Mouse (Mus musculus) heart, adult 2 months (tissue): ENCODE data around the gene Pafah2. TPM values are rescaled to one million over a fixed set of nuclear protein-coding genes. Genes with fewer than 3 reads are reported as not detected.

ENCODE experiments used
- DNase-seq, 2 experiments: peaks; one replicate each; pipeline ENCODE4 v3.0.0; 2021
- H3K27ac ChIP-seq: fragments of 200-600 bp; 2 replicates; pipeline ENCODE4 v1.8.1; 2022
- H3K27me3 ChIP-seq: fragments of 200-500 bp; 2 replicates; pipeline ENCODE4 v1.6.1; 2012; ENCODE audit warnings: mild to moderate bottlenecking, low read length, inconsistent platforms, mixed read lengths; ENCODE audit not compliant: control insufficient read depth, insufficient read depth
- H3K36me3 ChIP-seq: fragments of 200-500 bp; 2 replicates; pipeline ENCODE4 v1.6.1; 2012; ENCODE audit warnings: low read length, inconsistent platforms; ENCODE audit not compliant: control insufficient read depth, insufficient read depth
- H3K4me1 ChIP-seq: fragments of 200-500 bp; 2 replicates; pipeline ENCODE4 v1.6.1; 2011; ENCODE audit warnings: low read length; ENCODE audit not compliant: control insufficient read depth, insufficient read depth
- H3K4me3 ChIP-seq: fragments of 200-600 bp; 2 replicates; pipeline ENCODE4 v1.8.1; 2022
- H3K79me2 ChIP-seq: fragments of 200-500 bp; replicated peaks from 2 replicates; pipeline ENCODE4 v1.6.1; 2012; ENCODE audit warnings: mild to moderate bottlenecking, inconsistent platforms, low read length, moderate library complexity, mixed read lengths; ENCODE audit not compliant: control insufficient read depth, insufficient read depth
- H3K9ac ChIP-seq: fragments of 200-500 bp; 2 replicates; pipeline ENCODE4 v1.6.1; 2012; ENCODE audit warnings: low read depth, mild to moderate bottlenecking, control low read depth, inconsistent platforms, low read length, mixed read lengths
- CTCF ChIP-seq: fragments of 200-600 bp; IDR thresholded peaks from 2 replicates; pipeline ENCODE4 v1.8.1; 2022; ENCODE audit warnings: antibody characterized with exemption, mild to moderate bottlenecking, moderate library complexity
- EP300 ChIP-seq: fragments of 200-500 bp; IDR thresholded peaks from 2 replicates; pipeline ENCODE4 v1.6.1; 2011; ENCODE audit warnings: low read depth, low read length, control low read depth; ENCODE audit not compliant: insufficient read depth
- POLR2A ChIP-seq: fragments of 200-500 bp; IDR thresholded peaks from 2 replicates; pipeline ENCODE4 v1.6.1; 2011; ENCODE audit warnings: mild to moderate bottlenecking, low read depth, low read length, control low read depth; ENCODE audit not compliant: insufficient read depth
- WGBS: fragments of 180-500 bp; shearing (Covaris S2); methylation state at CpG from one replicate; pipeline ENCODE4 v1.1.7; 2018; 5-methylcytosine and 5-hydroxymethylcytosine counted together
- intact Hi-C: fragments of 180-260 bp; cut with DNase I; formaldehyde crosslinking; loops from one replicate; pipeline ENCODE4 v1.15.1; 2025
- polyA plus RNA-seq: library from polyadenylated mRNA; depleted of rRNA; stranded (reverse); fragments of >200 nt; gene quantifications from 2 replicates; pipeline ENCODE4 v1.2.3, GENCODE M21; 2012
- total RNA-seq, 2 experiments: library from RNA; stranded (reverse); gene quantifications; 2 replicates each; pipeline ENCODE4 v1.2.3; 2021

The Pafah2 gene
- total and polyA plus RNA-seq, 3 experiments, result 6.4 to 11.7 (median 11.0) TPM

DNA sequence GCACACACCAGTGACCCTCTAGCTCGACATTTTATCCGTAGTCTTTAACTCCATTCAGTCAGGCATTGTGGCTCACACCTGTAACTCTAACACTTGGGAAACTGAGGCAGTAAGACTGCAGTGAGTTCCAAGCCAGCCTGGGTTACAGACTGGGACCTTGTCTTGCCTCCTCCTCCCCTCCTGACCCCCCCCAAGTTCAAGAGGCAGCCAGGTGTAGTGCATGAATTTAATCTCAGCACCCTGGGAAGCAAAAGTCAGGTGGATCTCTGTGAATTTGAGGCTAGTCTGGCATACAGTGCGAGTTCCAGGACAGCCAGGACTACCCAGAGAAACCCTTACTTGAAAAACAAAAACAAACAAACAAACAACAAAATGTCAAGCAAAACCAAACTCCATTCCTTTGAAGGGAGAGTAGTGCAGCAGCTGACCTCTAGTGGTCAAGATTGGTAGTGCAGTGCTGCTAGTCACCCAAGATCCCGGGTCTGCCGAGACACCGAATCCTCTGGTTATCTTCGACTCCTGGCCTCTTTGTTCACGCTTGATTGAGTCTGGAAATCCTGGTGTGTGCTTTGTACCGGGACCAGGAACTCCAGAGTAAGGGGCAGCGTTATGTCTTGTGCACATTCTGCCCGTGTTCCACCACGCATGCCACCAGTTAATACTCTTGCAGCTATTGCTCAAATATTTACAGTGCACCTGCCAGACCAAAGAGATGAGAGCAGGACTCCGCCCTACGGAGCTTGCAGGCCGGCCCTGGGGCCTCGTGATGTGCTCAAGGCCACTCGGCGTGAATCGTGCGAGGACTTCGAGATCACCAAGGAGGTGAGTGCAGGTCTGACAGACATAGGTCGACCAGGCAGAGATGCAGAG, 39.3 kb upstream of the Pafah2 start:
- TF ChIP-seq EP300 (peak; percentile 42; the same call in 1 of the 2 replicates), POLR2A (no peak), CTCF (peak; percentile 100)
- Histone ChIP-seq H3K4me3 (no peak overlapping the region), H3K4me1 (peaks cover 9% of the 10 kb centered on the region), H3K9ac (no peak overlapping the region), H3K27me3 (no peaks in the 10 kb centered on the region), H3K36me3 (no peaks in the 10 kb centered on the region), H3K27ac (peak overlapping the region; percentile 47), H3K79me2 (no peaks in the 10 kb centered on the region)
- peak; percentile 69 to 81 for DNase-seq
- WGBS, result 23% methylated on average over 22 of the region's 22 CpGs
- intact Hi-C loops, result loop anchor here (1.0 to 5.0 kb wide), 3 partner anchors 42 to 95 kb away; partner anchors contain the start of gene Trim63

- 50% methylated on average over 17 of the region's 17 CpGs for WGBS
- H3K9ac ChIP-seq, result no peak overlapping the region
- peaks cover 9% of the 10 kb centered on the region for H3K4me1 ChIP-seq
- H3K4me3 ChIP-seq, result no peak overlapping the region
- TF ChIP-seq POLR2A (no peak), CTCF (no peak), EP300 (no peak)
- no peak for DNase-seq
- intact Hi-C loops, result loop anchor here (2.0 to 5.0 kb wide), 2 partner anchors 65 to 95 kb away; no protein-coding TSS in a partner anchor
- H3K36me3 ChIP-seq, result no peaks in the 10 kb centered on the region
- H3K27me3 ChIP-seq, result no peaks in the 10 kb centered on the region
- H3K79me2 ChIP-seq, result no peaks in the 10 kb centered on the region
- H3K27ac ChIP-seq, result no peak overlapping the region
Measured at GRCm38 (mm10) chr4:134357461-134357771, 38.7 kb upstream of the Pafah2 start.

DNA sequence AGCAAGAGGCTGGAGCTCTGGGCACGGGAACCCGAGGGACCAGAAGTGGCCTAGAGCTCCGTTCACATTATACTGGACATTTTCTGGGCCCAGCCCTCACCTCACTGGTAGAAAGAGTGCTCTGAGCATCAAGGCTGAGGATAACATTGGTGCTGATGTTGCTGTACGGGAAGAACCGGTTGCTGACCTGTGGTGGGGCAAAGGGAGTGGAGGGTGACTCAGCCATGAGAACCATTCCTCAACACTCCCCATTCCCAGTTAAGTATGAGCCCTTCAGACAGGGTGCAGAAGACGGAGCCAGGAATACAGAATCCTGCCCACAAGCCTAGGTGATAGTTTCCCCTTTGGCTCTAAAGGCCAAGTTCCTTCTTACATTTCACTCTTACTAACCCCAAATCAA, 36.5 kb upstream of the Pafah2 start:
- peaks cover 9% of the 10 kb centered on the region for H3K4me1 ChIP-seq
- DNase-seq, result no peak
- no peaks in the 10 kb centered on the region for H3K27me3 ChIP-seq
- intact Hi-C loops, result loop anchor here (5.0 kb wide), 1 partner anchor 97 kb away; no protein-coding TSS in a partner anchor
- H3K4me3 ChIP-seq, result no peak overlapping the region
- no peaks in the 10 kb centered on the region for H3K79me2 ChIP-seq
- H3K36me3 ChIP-seq, result no peaks in the 10 kb centered on the region
- TF ChIP-seq CTCF, result no peak
- TF ChIP-seq EP300, result no peak
- no peak for TF ChIP-seq POLR2A
- 87% methylated on average over 6 of the region's 6 CpGs for WGBS
- H3K9ac ChIP-seq, result no peak overlapping the region
- no peak overlapping the region for H3K27ac ChIP-seq

DNA sequence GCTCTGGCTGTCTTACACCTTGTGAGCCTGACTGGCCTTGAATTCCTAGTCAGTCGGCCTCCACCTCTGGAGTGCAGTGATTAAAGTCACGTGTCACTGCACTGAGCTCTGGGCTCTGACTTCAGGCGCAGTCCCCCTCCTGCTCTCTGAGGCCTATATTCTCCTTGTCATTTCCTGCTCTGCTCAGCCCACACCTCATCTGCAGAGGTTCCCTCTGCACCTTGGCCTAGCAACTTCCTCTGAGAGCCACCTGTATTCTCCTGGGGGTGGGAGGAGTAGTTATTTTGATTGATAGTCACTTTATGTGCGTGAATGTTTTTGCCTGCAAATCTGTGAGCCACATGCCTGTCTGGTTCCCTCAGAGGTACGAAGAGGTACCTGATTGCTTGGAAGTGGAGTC, 34.9 kb upstream of the Pafah2 start:
- Histone ChIP-seq H3K27ac (no peak overlapping the region), H3K4me1 (peaks cover 8% of the 10 kb centered on the region), H3K36me3 (no peaks in the 10 kb centered on the region), H3K9ac (no peak overlapping the region), H3K27me3 (no peaks in the 10 kb centered on the region), H3K4me3 (no peak overlapping the region), H3K79me2 (no peaks in the 10 kb centered on the region)
- intact Hi-C loops, result no loop called here
- 32% methylated on average over 5 of the region's 5 CpGs for WGBS
- TF ChIP-seq CTCF, result no peak
- no peak for TF ChIP-seq EP300
- TF ChIP-seq POLR2A, result no peak
- DNase-seq, result no peak

- Histone ChIP-seq H3K9ac (no peak overlapping the region), H3K4me3 (no peak overlapping the region), H3K27ac (no peak overlapping the region), H3K27me3 (no peaks in the 10 kb centered on the region), H3K4me1 (peaks cover 1% of the 10 kb centered on the region), H3K36me3 (no peaks in the 10 kb centered on the region), H3K79me2 (no peaks in the 10 kb centered on the region)
- intact Hi-C loops, result no loop called here
- no peak for TF ChIP-seq EP300
- TF ChIP-seq POLR2A, result no peak
- TF ChIP-seq CTCF, result peak; percentile 22; the same call in 1 of the 2 replicates
- WGBS, result 39% methylated on average over 9 of the region's 9 CpGs
- DNase-seq, result peak; percentile 47 to 53
Measured at GRCm38 (mm10) chr4:134362124-134362523, 34.0 kb upstream of the Pafah2 start.

DNA sequence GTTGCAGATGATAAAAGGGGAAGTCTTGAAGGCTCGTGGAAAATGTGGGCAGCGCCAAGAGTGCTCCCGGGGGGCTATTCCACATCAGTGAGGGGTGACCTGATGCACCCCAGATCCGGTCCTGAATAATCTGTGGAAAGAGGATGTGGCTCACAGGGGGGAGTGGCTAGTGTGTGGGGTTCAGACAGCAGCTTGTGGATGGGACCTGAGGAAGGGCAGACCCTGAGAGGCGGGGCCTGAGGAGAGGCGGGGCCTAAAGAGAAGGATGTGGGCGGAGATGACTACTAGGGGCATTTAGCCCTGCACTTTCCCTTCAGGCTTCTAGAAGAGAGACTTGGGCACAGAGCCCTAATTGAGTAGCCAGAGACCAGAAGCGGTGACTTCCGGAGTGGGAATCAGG, 33.5 kb upstream of the Pafah2 start:
- H3K4me3 ChIP-seq, result peak overlapping the region; percentile 23; the same call in 1 of the 2 replicates
- H3K9ac ChIP-seq, result no peak overlapping the region
- 22% methylated on average over 9 of the region's 9 CpGs for WGBS
- H3K36me3 ChIP-seq, result no peaks in the 10 kb centered on the region
- TF ChIP-seq CTCF (no peak), EP300 (no peak), POLR2A (no peak)
- H3K4me1 ChIP-seq, result peaks cover 1% of the 10 kb centered on the region; the same call in 1 of the 2 replicates
- peak; percentile 48 to 71 for DNase-seq
- H3K79me2 ChIP-seq, result no peaks in the 10 kb centered on the region
- H3K27me3 ChIP-seq, result no peaks in the 10 kb centered on the region
- intact Hi-C loops, result no loop called here
- no peak overlapping the region for H3K27ac ChIP-seq
